Mouse (Mus musculus) spleen, adult 2 months (tissue): ENCODE measurements around the gene Katna1. TPM values are rescaled to one million over a fixed set of nuclear protein-coding genes. Genes with fewer than 3 reads are reported as not detected.
"Not testable (repeated sequence)": the region's sequence is repeated elsewhere in the genome, so short reads cannot be mapped to it uniquely, and the experiment has no call there.

Source experiments
- DNase-seq, 2 experiments: peaks; one replicate each; pipeline versions ENCODE4 v3.0.0 to v3.0.0-alpha.2; 2012 to 2021; ENCODE audit warnings: low spot score in 2 of 2, low read depth in 1 of 2
- H3K27ac ChIP-seq: fragments of 200-500 bp; 2 replicates; pipeline ENCODE4 v1.5.1; 2012; ENCODE audit warnings: low read length, inconsistent platforms; ENCODE audit not compliant: insufficient read depth
- H3K27me3 ChIP-seq: fragments of 200-500 bp; 2 replicates; pipeline ENCODE4 v1.6.1; 2012; ENCODE audit warnings: mild to moderate bottlenecking, moderate library complexity, low read length, inconsistent platforms; ENCODE audit not compliant: control insufficient read depth, insufficient read depth
- H3K36me3 ChIP-seq: fragments of 200-500 bp; 2 replicates; pipeline ENCODE4 v1.6.1; 2012; ENCODE audit warnings: mild to moderate bottlenecking, low read length, inconsistent platforms; ENCODE audit not compliant: control insufficient read depth, insufficient read depth
- H3K4me1 ChIP-seq: fragments of 200-500 bp; 2 replicates; pipeline ENCODE4 v1.6.1; 2011; ENCODE audit warnings: inconsistent platforms; ENCODE audit not compliant: control insufficient read depth, insufficient read depth, insufficient read length
- H3K4me3 ChIP-seq: fragments of 200-500 bp; 2 replicates; pipeline ENCODE4 v1.5.1; 2011; ENCODE audit warnings: mild to moderate bottlenecking, inconsistent platforms; ENCODE audit not compliant: insufficient read depth, insufficient read length; ENCODE audit errors: extremely low read depth
- CTCF ChIP-seq: fragments of 200-500 bp; IDR thresholded peaks from 2 replicates; pipeline ENCODE4 v1.5.1; 2011; ENCODE audit warnings: mild to moderate bottlenecking, inconsistent platforms; ENCODE audit not compliant: insufficient read depth, insufficient read length, insufficient replicate concordance; ENCODE audit errors: extremely low read depth
- POLR2A ChIP-seq: fragments of 200-500 bp; IDR thresholded peaks from 2 replicates; pipeline ENCODE4 v1.6.1; 2011; ENCODE audit warnings: low read depth, low read length, inconsistent platforms
- WGBS: fragments of 180-500 bp; shearing (Covaris S2); methylation state at CpG from one replicate; pipeline ENCODE4 v1.1.7; 2018; 5-methylcytosine and 5-hydroxymethylcytosine counted together
- polyA plus RNA-seq: library from polyadenylated mRNA; depleted of rRNA; stranded (reverse); fragments of >200 nt; gene quantifications from 2 replicates; pipeline ENCODE4 v1.2.3, GENCODE M21; 2012

The Katna1 gene
- polyA plus RNA-seq, 1 experiment: 2.8 TPM

- 82% methylated on average over 3 of the region's 3 CpGs for WGBS
- TF ChIP-seq CTCF: no peak
- TF ChIP-seq POLR2A: no peak
These were observed 12.1 kb downstream of the Katna1 start for GRCm38 (mm10) chr10:7737914-7738313.

GRCm38 (mm10) chr10:7745528-7745927 lies 19.7 kb downstream of the Katna1 start:
- H3K27me3 ChIP-seq, DNase-seq, H3K4me3 ChIP-seq, H3K27ac ChIP-seq, H3K4me1 ChIP-seq: not testable (repeated sequence)
- WGBS: 94% methylated on average over 6 of the region's 6 CpGs
- H3K36me3 ChIP-seq: peaks cover 40% of the 10 kb centered on the region

More at GRCm38 (mm10) chr10:7737914-7738313, 12.1 kb downstream of the Katna1 start:
- H3K27me3 ChIP-seq: no peaks in the 10 kb centered on the region
- H3K36me3 ChIP-seq: peaks cover 10% of the 10 kb centered on the region
- H3K4me1 ChIP-seq: no peaks in the 10 kb centered on the region
- no peak overlapping the region for H3K4me3 ChIP-seq
- no peak for DNase-seq
- no peak overlapping the region for H3K27ac ChIP-seq

DNA sequence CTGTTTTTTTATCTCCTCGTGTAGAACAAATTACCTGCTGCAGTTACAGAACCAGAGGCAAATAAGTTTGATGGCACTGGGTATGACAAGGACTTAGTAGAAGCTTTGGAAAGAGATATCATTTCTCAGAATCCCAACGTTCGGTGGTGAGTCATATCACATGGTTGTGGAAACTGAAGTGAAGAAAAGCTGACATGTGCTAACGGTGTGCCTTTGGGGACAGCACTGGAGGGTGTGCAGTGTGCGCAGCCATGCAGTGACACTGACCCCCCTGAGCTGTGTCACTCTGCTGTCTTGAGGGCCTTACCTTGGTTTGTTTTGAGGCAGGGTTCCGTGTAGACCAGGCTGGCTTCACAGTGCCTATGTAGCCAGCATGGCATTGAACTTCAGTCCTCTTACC lies 23.0 kb downstream of the Katna1 start:
- 89% methylated on average over 6 of the region's 6 CpGs for WGBS
- Histone ChIP-seq H3K27me3 (no peaks in the 10 kb centered on the region), H3K27ac (no peak overlapping the region), H3K4me1 (no peaks in the 10 kb centered on the region), H3K36me3 (peaks cover 39% of the 10 kb centered on the region), H3K4me3 (no peak overlapping the region)
- TF ChIP-seq CTCF: no peak
- TF ChIP-seq POLR2A: no peak
- DNase-seq: no peak

DNA sequence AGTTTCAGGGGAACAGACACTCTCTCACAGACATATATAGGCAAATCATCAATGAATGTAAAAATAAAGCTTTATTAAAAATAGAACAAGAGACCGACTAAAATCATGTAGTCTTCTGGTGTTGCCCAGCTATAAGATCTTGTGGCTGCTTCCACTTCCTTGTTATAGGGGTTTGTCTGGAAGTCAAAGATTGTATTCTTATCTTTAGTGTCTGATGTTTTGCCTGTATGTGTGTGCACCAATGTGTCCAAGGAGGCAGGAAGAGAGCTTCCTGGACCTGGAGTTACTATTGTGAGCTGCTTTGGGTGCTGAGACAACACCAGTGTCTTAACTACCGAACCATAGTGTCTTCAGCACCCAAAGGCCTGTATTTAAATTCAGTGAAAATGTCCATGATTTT lies 31.7 kb downstream of the Katna1 start:
- Histone ChIP-seq H3K4me3 (no peak overlapping the region), H3K27me3 (no peaks in the 10 kb centered on the region), H3K27ac (no peak overlapping the region), H3K36me3 (peaks cover 20% of the 10 kb centered on the region), H3K4me1 (no peaks in the 10 kb centered on the region)
- TF ChIP-seq CTCF (no peak), POLR2A (no peak)
- DNase-seq: no peak
- WGBS: 74% methylated on average over 2 of the region's 2 CpGs

- Histone ChIP-seq H3K36me3 (peaks cover 31% of the 10 kb centered on the region), H3K4me1 (no peaks in the 10 kb centered on the region), H3K27me3 (no peaks in the 10 kb centered on the region), H3K4me3 (no peak overlapping the region), H3K27ac (no peak overlapping the region)
- DNase-seq: no peak
- TF ChIP-seq POLR2A: no peak
- TF ChIP-seq CTCF: no peak
- 98% methylated on average over 4 of the region's 4 CpGs for WGBS
These were observed 46.5 kb downstream of the Katna1 start for GRCm38 (mm10) chr10:7772346-7772745.

DNA sequence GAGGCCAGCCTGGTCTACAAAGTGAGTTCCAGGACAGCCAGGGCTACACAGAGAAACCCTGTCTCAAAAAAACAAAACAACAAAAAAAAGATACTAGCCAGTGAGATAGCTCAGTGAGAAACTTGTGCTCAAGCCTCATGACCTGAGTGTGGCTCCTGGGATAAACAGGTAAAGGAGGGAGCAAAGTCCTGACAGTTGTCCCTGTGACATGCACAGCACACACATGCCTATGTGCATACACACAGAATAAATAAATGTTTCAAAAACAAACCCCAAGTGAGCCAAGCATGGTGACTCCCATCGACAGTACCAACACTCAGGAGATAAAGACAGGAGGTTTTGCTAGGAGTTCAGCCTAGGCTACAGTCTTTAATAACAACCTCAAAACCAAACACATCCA lies 47.0 kb downstream of the Katna1 start:
- H3K27ac ChIP-seq: no peak overlapping the region
- peaks cover 31% of the 10 kb centered on the region for H3K36me3 ChIP-seq

GRCm38 (mm10) chr10:7775421-7775820 lies 49.6 kb downstream of the Katna1 start:
- Histone ChIP-seq H3K27ac (no peak overlapping the region), H3K36me3 (peaks cover 24% of the 10 kb centered on the region), H3K4me1 (peaks cover 3% of the 10 kb centered on the region; the same call in 1 of the 2 replicates), H3K27me3 (no peaks in the 10 kb centered on the region), H3K4me3 (no peak overlapping the region)
- no peak for TF ChIP-seq POLR2A
- no peak for TF ChIP-seq CTCF
- DNase-seq: no peak
- 95% methylated on average over 8 of the region's 8 CpGs for WGBS

More for the DNA sequence above, 47.0 kb downstream of the Katna1 start:
- no peak for DNase-seq
- no peaks in the 10 kb centered on the region for H3K27me3 ChIP-seq
- H3K4me3 ChIP-seq: no peak overlapping the region
- H3K4me1 ChIP-seq: no peaks in the 10 kb centered on the region
- 89% methylated on average over 1 of the region's 1 CpGs for WGBS
- TF ChIP-seq POLR2A (no peak), CTCF (no peak)
